8 mouse cellular contexts compared by ENCODE assay signal in genomic region chr11:54786858-54787487, GRCm38 (mm10). TPM values are rescaled to one million over a fixed set of nuclear protein-coding genes. Genes with fewer than 3 reads are reported as not detected.
DNase-seq lines count a peak whose midpoint lies in the region; ATAC-seq lines count a peak whose summit lies in the region.

No protein-coding gene starts in this region.

- peak; percentile 69 for DNase-seq in B cell, adult 2 months
- peak; percentile 43 for DNase-seq in adrenal gland, adult 8-10 months
- peak; percentile 72 for DNase-seq in neural tube, embryonic 11.5 days (ENCODE audit: low spot score)
- peak; percentile 73 for DNase-seq in testis, postnatal 14 days (ENCODE audit: low spot score)

- H3K4me2 ChIP-seq in heart, embryonic 11.5 days, result peak overlapping the region; percentile 80
- peak overlapping the region; percentile 68 for H3K4me2 ChIP-seq in kidney, embryonic 15.5 days
- H3K4me2 ChIP-seq in liver, embryonic 16.5 days (ENCODE audit: low read depth, low read length), result peak overlapping the region; percentile 98
- H3K4me2 ChIP-seq in neural tube, embryonic 11.5 days (ENCODE audit: low read depth), result peak overlapping the region; percentile 63

- ATAC-seq in erythroblast, adult 5-6 weeks (replicated peaks; ENCODE audit: low FRiP score, poor library complexity, severe bottlenecking), result peak; percentile 70
- ATAC-seq in heart, embryonic 11.5 days (replicated peaks; ENCODE audit: insufficient number of reproducible peaks, low FRiP score, low TSS enrichment), result peak; percentile 81
- ATAC-seq in kidney, embryonic 15.5 days (replicated peaks; ENCODE audit: low FRiP score), result peak; percentile 89
- peak; percentile 60 for ATAC-seq in liver, embryonic 16.5 days (ENCODE audit: low read depth)
- ATAC-seq in neural tube, embryonic 11.5 days (ENCODE audit: insufficient read depth, low FRiP score, low TSS enrichment), result peak; percentile 53; the same call in 1 of the 2 replicates

- peak overlapping the region; percentile 99 for H3K27ac ChIP-seq in heart, embryonic 11.5 days (ENCODE audit: low read depth, low read length)
- H3K27ac ChIP-seq in kidney, embryonic 15.5 days, result peak overlapping the region; percentile 99
- peak overlapping the region; percentile 89 for H3K27ac ChIP-seq in liver, embryonic 16.5 days (ENCODE audit: low read length)
- peak overlapping the region; percentile 98 for H3K27ac ChIP-seq in neural tube, embryonic 11.5 days (ENCODE audit: low read depth, low read length)

- peak overlapping the region; percentile 93 for H3K4me3 ChIP-seq in heart, embryonic 11.5 days (ENCODE audit: low read depth, low read length)
- peak overlapping the region; percentile 84 for H3K4me3 ChIP-seq in kidney, embryonic 15.5 days (replicated peaks)
- peak overlapping the region; percentile 94 for H3K4me3 ChIP-seq in liver, embryonic 16.5 days (ENCODE audit: low read depth, low read length)
- H3K4me3 ChIP-seq in neural tube, embryonic 11.5 days (ENCODE audit: low read depth, low read length), result peak overlapping the region; percentile 91

- H3K27me3 ChIP-seq in heart, embryonic 11.5 days (ENCODE audit: control insufficient read depth, insufficient read depth, low read length), result no peaks in the 10 kb centered on the region
- H3K27me3 ChIP-seq in kidney, embryonic 15.5 days, result no peaks in the 10 kb centered on the region
- H3K27me3 ChIP-seq in liver, embryonic 16.5 days (ENCODE audit: control insufficient read depth, insufficient read depth, low read depth, low read length), result no peaks in the 10 kb centered on the region
- no peaks in the 10 kb centered on the region for H3K27me3 ChIP-seq in neural tube, embryonic 11.5 days (ENCODE audit: control insufficient read depth, insufficient read depth, low read length)

- peak overlapping the region; percentile 97 for H3K9ac ChIP-seq in heart, embryonic 11.5 days (ENCODE audit: low read depth, low read length)
- H3K9ac ChIP-seq in kidney, embryonic 15.5 days, result peak overlapping the region; percentile 93
- peak overlapping the region; percentile 96 for H3K9ac ChIP-seq in liver, embryonic 16.5 days (ENCODE audit: low read depth, low read length)
- peak overlapping the region; percentile 96 for H3K9ac ChIP-seq in neural tube, embryonic 11.5 days (ENCODE audit: low read length)

- peaks cover 6% of the 10 kb centered on the region for H3K4me1 ChIP-seq in heart, embryonic 11.5 days (ENCODE audit: control insufficient read depth, insufficient read depth, low read length)
- peaks cover 14% of the 10 kb centered on the region for H3K4me1 ChIP-seq in kidney, embryonic 15.5 days
- H3K4me1 ChIP-seq in liver, embryonic 16.5 days (ENCODE audit: control insufficient read depth, low read depth, low read length), result peaks cover 14% of the 10 kb centered on the region
- H3K4me1 ChIP-seq in neural tube, embryonic 11.5 days (ENCODE audit: control insufficient read depth, insufficient read depth, low read length), result peaks cover 5% of the 10 kb centered on the region; the same call in 1 of the 2 replicates

- no peaks in the 10 kb centered on the region for H3K9me3 ChIP-seq in heart, embryonic 11.5 days (replicated peaks; ENCODE audit: control insufficient read depth, low read length)
- H3K9me3 ChIP-seq in kidney, embryonic 15.5 days (replicated peaks), result no peaks in the 10 kb centered on the region
- H3K9me3 ChIP-seq in liver, embryonic 16.5 days (replicated peaks; ENCODE audit: control insufficient read depth, low read length), result no peaks in the 10 kb centered on the region
- no peaks in the 10 kb centered on the region for H3K9me3 ChIP-seq in neural tube, embryonic 11.5 days (ENCODE audit: control insufficient read depth, low read length)

- no peaks in the 10 kb centered on the region for H3K36me3 ChIP-seq in heart, embryonic 11.5 days (ENCODE audit: control insufficient read depth, insufficient read depth, low read length)
- H3K36me3 ChIP-seq in kidney, embryonic 15.5 days, result no peaks in the 10 kb centered on the region
- no peaks in the 10 kb centered on the region for H3K36me3 ChIP-seq in liver, embryonic 16.5 days (ENCODE audit: control insufficient read depth, insufficient read depth)
- no peaks in the 10 kb centered on the region for H3K36me3 ChIP-seq in neural tube, embryonic 11.5 days (ENCODE audit: control insufficient read depth, insufficient read depth, low read length)

- WGBS in heart, embryonic 11.5 days (ENCODE audit: insufficient replicate concordance), result 1% methylated on average over 53 of the region's 54 CpGs
- WGBS in kidney, embryonic 15.5 days, result 2% methylated on average over 54 of the region's 54 CpGs
- under 1% methylated on average over 52 of the region's 54 CpGs for WGBS in liver, embryonic 16.5 days (ENCODE audit: insufficient replicate concordance)
- WGBS in neural tube, embryonic 11.5 days, result under 1% methylated on average over 54 of the region's 54 CpGs

RNA-seq across cellular contexts. Expression of gene Cdc42se2, which starts 0.5 kb away (rescaled TPM):
- total RNA-seq in adrenal gland, adult 8-10 months (2022), result 10 to 100 TPM; 23.7 to 33.0 (median 28.7) TPM
- total RNA-seq in erythroblast, adult 5-6 weeks (2015; ENCODE audit: low replicate concordance), result 7.9 and 22.7 TPM in 2 replicates
- 14.9 and 16.5 TPM in 2 replicates for total RNA-seq in erythroblast, adult 5-6 weeks (2017; ENCODE audit: low replicate concordance)
- polyA plus RNA-seq in heart, embryonic 11.5 days (2014; fragmentation: Nextera tagmentation; extraction: Ambion mirVana), result 65.6 and 70.3 TPM in 2 replicates
- 88.9 and 89.2 TPM in 2 replicates for polyA plus RNA-seq in kidney, embryonic 15.5 days (2015; fragmentation: Nextera tagmentation; extraction: Ambion mirVana)
- 17.2 and 19.1 TPM in 2 replicates for polyA plus RNA-seq in liver, embryonic 16.5 days (2015; fragmentation: Nextera tagmentation; extraction: Ambion mirVana)
- polyA plus RNA-seq in neural tube, embryonic 11.5 days (2014; fragmentation: Nextera tagmentation; extraction: Ambion mirVana), result 202 and 203 TPM in 2 replicates

Comparison
In these comparisons a context has a peak if more than half of its experiments do, and no peak if none do; other contexts are left out.
1. Peak in every context shown above with its lines: DNase-seq, ATAC-seq, H3K4me3 ChIP-seq and H3K27ac ChIP-seq.